Mouse (Mus musculus) cortical plate, adult 2 months (tissue): ENCODE results near the gene Cd82. TPM values are rescaled to one million over a fixed set of nuclear protein-coding genes. Genes with fewer than 3 reads are reported as not detected.

Experiments
- H3K27ac ChIP-seq: fragments of 200-500 bp; 2 replicates; pipeline ENCODE4 v1.5.1; 2012; ENCODE audit warnings: low read length, control low read depth, inconsistent platforms; ENCODE audit not compliant: insufficient read depth
- H3K4me1 ChIP-seq: fragments of 200-500 bp; 2 replicates; pipeline ENCODE4 v1.6.1; 2011; ENCODE audit warnings: low read length; ENCODE audit not compliant: control insufficient read depth, insufficient read depth
- H3K4me3 ChIP-seq: fragments of 200-500 bp; 2 replicates; pipeline ENCODE4 v1.5.1; 2011; ENCODE audit warnings: mild to moderate bottlenecking, low read length, control low read depth; ENCODE audit not compliant: insufficient read depth
- CTCF ChIP-seq: fragments of 200-500 bp; IDR thresholded peaks from 2 replicates; pipeline ENCODE4 v1.5.1; 2011; ENCODE audit warnings: mild to moderate bottlenecking, control low read depth, low read length; ENCODE audit not compliant: insufficient read depth; ENCODE audit errors: extremely low read depth
- POLR2A ChIP-seq: fragments of 200-500 bp; IDR thresholded peaks from 2 replicates; pipeline ENCODE4 v1.6.1; 2011; ENCODE audit warnings: mild to moderate bottlenecking, low read length, control low read depth; ENCODE audit not compliant: insufficient read depth; ENCODE audit errors: extremely low read depth
- polyA plus RNA-seq: library from polyadenylated mRNA; depleted of rRNA; stranded (reverse); fragments of >200 nt; gene quantifications from 2 replicates; pipeline ENCODE4 v1.2.3, GENCODE M21; 2012

Gene Cd82
- polyA plus RNA-seq, 1 experiment, result 45.3 TPM

DNA sequence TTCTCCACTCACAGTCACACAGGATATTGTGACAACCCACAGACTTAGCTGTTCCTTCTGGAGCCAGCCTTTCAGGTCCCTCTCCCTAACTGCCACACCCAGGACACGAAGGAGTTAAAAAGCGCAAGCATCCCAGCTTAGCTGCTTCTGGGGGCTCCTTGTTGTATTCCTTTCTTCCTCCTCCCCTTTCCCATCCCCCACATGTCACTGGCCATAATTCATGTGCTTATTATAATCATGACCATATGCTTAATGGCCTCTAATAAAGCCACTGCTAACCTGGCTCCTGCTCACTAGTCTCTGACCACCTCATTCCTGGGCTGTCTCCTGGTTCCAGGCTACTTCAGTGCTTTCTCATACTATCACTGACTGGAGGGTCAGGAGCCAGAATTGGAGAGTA lies 27.6 kb upstream of the Cd82 start:
- no peak overlapping the region for H3K27ac ChIP-seq
- TF ChIP-seq CTCF (no peak), POLR2A (no peak)
- no peaks in the 10 kb centered on the region; the same call in 1 of the 2 replicates for H3K4me1 ChIP-seq
- no peak overlapping the region for H3K4me3 ChIP-seq

DNA sequence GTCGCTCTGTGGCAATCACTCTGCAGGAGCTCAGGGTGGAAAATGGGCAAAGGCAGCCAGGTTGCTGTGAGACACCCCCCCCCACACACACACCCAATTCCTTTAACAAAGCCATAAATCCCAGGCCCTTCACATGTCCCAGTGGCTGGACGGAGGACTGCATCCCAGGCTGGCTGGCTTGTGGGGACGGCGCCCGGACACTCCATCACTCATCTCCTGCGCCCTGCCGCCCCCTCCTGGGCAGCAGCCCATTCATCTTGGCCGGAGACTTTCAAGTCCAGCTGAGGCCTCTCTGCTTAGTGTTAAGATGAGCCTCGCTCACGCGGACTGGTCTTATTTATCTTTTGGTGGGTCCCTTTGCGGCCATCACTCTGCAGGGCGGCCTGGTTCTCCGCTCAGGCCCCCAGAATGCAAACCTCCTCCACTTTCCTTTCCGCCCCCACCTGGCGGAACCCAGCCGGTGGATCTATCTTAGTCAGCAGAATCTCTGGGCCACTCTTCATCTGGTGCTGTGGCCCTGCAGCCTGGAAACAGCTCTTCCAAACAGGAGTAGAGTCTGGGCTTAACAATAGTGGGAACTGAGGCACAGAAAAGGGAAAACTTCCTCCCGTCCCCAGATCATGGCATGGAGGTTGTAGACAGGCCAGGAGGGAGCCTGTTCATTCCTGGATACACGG lies 26.1 kb upstream of the Cd82 start:
- TF ChIP-seq POLR2A (no peak), CTCF (no peak)
- Histone ChIP-seq H3K27ac (no peak overlapping the region), H3K4me1 (no peaks in the 10 kb centered on the region; the same call in 1 of the 2 replicates), H3K4me3 (no peak overlapping the region)

DNA sequence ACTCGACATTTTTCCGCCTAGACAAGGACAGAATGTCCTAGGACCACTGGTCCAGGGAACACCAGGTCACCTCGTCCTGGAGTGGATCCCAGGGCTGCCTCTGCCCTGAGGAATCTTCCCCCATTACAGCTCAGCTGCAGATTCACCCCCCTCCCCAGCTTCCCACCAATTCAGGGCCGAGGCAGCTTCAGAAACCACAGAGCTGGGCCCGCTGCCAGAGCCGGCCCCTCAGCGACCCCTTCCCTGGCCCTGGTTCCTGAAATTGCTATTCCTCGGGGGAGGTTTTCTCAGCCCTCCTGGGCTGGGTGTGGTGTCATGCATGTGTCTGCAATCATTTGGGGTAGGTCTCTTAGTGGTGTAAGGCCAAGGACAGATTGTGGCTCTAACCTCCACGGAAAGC lies 22.5 kb upstream of the Cd82 start:
- no peak overlapping the region for H3K4me3 ChIP-seq
- TF ChIP-seq POLR2A (no peak), CTCF (no peak)
- H3K4me1 ChIP-seq, result no peaks in the 10 kb centered on the region
- no peak overlapping the region for H3K27ac ChIP-seq

DNA sequence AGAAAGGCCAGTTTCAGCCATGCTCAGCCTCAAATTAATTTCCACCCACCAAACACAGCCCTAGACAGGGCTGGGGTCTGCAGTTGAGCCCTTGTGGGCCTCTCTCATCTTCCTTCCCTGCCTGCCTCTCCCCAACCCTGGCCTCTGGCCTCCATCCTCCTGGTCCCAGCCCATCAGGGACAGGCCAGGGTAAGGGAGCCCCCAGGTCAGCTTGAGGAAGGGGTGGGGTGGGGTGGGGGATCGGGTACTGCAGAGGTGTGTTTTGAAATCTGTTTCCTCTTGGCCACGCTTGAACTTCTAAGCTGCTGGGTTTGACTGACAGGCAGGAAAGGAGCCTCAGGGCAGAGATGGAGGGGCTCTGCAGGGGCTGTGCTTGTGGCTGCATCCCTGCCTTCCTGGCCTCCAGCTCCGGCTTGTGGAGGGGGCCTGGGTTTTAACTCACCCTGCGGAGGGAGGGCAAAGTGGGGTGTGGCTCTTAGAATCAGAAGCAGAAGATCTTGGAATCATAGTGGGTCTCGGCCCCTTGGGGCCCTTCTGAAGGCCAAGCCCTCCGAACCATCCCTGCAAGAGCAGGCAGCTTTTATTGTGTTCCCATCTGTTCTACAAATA lies 19.2 kb upstream of the Cd82 start:
- TF ChIP-seq CTCF (no peak), POLR2A (no peak)
- Histone ChIP-seq H3K4me3 (no peak overlapping the region), H3K4me1 (no peaks in the 10 kb centered on the region), H3K27ac (no peak overlapping the region)

DNA sequence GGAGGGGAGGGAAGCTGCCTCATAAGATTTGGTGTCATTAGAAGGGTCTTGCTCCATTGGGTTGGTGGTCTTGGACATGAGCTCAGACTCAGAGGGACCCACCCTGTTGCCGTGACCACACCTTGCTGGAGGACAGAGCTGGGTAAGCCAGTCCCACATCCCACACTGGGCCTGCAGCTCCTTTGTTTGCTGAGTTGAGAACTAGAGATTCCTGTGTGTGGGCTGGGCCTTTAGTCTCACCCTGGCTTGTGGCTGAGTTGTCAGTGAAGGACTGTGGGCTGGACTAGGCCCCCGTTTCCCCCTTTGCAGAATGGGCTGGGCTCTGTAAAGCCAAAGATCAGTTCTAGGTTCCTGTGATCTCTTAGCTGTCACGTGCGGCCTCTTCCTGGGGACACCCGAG lies 15.8 kb upstream of the Cd82 start:
- no peaks in the 10 kb centered on the region for H3K4me1 ChIP-seq
- H3K27ac ChIP-seq, result no peak overlapping the region
- H3K4me3 ChIP-seq, result no peak overlapping the region
- TF ChIP-seq CTCF, result no peak
- TF ChIP-seq POLR2A, result no peak

DNA sequence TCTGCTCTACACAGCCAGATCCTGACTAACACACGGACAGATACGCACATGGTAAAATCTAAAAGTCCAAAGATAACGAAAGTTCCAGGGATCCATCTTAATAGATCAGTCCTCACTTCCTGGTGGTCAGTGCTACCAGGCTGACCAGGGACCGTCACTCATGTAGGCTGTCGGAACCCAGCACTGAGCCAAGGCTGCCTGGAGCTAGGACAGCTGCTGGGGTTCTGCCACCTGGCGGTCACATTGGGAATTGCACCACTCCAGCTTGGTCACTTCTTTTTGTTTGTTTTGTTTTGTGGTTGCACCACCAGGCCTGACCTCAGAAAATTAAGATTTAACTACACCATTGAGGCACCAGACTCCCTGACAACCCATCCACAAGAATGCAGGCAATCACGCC lies 14.6 kb upstream of the Cd82 start:
- TF ChIP-seq CTCF, result peak; percentile 83
- no peak for TF ChIP-seq POLR2A
- H3K27ac ChIP-seq, result no peak overlapping the region

DNA sequence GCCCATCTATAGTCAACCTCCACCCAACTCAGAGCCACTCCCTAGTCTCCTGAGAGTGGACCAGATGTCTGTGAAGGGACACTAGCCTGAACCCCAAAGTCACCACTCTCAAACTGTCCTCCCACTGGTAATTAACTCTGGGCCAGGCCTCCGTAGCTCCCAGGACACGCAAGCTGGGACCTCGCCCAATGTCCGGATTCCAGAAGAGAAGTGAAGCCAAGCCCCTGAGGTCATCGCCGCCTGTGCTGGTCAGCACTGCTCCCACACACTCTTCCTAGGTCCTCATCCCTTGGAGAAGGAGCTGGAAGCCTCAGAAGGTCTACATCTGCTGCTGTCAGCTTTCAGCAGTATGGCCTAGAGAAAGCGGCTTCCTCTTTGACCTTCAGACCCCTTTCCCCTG lies 13.5 kb upstream of the Cd82 start:
- H3K27ac ChIP-seq, result no peak overlapping the region
- H3K4me3 ChIP-seq, result no peak overlapping the region
- no peaks in the 10 kb centered on the region for H3K4me1 ChIP-seq
- no peak for TF ChIP-seq CTCF
- no peak for TF ChIP-seq POLR2A

More for the DNA sequence above, 14.6 kb upstream of the Cd82 start:
- H3K4me1 ChIP-seq, result no peaks in the 10 kb centered on the region
- no peak overlapping the region for H3K4me3 ChIP-seq

DNA sequence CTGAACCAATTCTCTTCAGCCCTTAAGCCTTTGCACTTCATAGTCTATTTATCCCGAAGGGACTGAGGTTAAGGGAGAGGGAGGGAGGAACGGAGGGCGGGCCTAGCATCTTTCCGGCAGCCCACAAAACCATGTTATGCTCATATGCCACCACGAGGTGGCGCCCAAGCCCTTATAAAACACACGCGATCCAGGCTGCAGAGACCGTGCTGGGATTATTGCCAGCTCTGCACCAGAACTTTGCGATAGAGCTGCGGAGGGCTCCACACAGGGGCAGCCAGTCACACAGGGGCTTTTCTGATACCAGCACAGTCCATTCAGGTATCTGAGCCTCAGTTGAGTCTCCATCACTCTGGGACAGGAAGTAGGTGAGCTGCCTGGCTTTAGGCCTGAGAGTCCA lies 12.1 kb upstream of the Cd82 start:
- no peak overlapping the region for H3K27ac ChIP-seq
- H3K4me1 ChIP-seq, result no peaks in the 10 kb centered on the region
- TF ChIP-seq POLR2A (no peak), CTCF (peak; percentile 92)
- no peak overlapping the region for H3K4me3 ChIP-seq

DNA sequence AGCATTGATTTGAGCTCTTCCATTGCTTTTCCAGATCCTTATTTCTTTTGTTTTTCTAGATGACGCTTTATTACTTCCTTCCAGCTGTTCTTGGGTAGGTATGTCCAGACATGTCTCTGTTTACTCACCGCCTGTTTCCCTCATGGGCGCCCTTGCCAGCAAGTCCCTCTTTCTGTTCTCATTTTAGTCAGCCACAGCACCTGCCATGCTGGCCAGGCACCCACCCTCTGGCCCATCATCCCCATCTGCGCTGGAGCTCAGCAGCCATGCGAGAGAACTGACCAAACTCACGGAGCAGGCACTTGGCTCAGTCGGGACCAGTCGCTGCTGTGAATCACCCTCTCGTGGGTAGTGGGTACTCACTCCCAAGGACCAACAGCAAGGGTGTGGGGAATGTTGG lies 11.0 kb upstream of the Cd82 start:
- Histone ChIP-seq H3K4me1 (no peaks in the 10 kb centered on the region), H3K27ac (no peak overlapping the region), H3K4me3 (no peak overlapping the region)
- no peak for TF ChIP-seq POLR2A
- TF ChIP-seq CTCF, result no peak
